Mouse (Mus musculus): Measurements from ENCODE around the gene Serbp1.

DNA sequence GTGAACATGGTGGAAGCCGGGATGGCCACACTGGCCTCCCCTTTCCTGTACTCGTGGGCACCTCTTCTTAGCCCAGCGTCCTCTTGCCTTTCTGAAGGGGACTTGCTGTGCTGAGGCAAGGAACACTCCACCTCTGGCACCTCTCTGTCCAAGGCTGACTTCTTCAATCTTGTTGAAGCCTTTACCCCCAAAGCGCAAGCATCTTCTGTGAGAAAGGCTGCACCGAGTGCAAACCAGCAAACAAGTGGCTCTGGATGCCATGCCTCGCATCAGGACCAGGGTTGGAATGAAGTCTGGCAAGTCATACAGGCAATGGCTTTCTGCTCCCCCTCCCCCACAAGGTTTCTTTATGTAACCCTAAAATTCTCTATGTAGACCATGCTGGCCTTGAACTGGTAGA is 43.4 kb upstream of the Serbp1 start:
- TF ChIP-seq CTCF (conservative IDR thresholded peaks at IDR 0.05; ENCODE audit: low read length) (no peak), NANOG (IDR thresholded peaks at IDR 0.05; ENCODE audit: borderline replicate concordance, low read length) (no peak)
